Mouse (Mus musculus): ENCODE data around the gene 4933405O20Rik. TPM values are rescaled to one million over a fixed set of nuclear protein-coding genes. Genes with fewer than 3 reads are reported as not detected.

4933405O20Rik gene
- not detected in 2 replicates for polyA plus RNA-seq (2021; fragmentation: Nextera tagmentation)
- long read RNA-seq, experiment 1, result 0 reads
- long read RNA-seq, experiment 2, result 0 reads

DNA sequence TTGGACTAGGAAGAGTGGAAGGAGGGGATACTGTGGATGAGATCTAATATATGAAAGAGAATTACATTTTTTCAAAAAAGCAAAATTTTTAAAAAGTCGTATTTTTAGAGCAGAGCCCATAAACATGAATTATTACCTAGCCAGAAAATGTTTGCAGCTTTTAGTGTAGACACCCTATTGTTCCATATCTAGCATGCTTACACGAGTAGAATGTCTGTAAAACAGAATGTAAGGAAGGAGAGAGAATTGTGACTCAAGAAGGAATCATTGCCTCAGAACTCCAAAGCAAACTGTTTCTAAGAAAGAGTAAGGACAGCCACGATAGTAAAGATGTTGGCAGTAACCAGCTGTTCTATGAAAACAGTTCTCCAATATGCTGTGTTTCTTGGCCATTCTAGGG is at the start of gene 4933405O20Rik:
TSS of gene 4933405O20Rik (plus strand) at position 301 of the 400 bp plus-strand sequence.

